Mouse (Mus musculus) forebrain, embryonic 11.5 days (tissue): ENCODE measurements around the gene Dhx9. TPM values are rescaled to one million over a fixed set of nuclear protein-coding genes. Genes with fewer than 3 reads are reported as not detected.
"Not testable (repeated sequence)": the region's sequence is repeated elsewhere in the genome, so short reads cannot be mapped to it uniquely, and the experiment has no call there.

ENCODE experiments used
- ATAC-seq: fragments of 200-750 bp; cut with Nextera tagmentation; replicated peaks from 2 replicates; pipeline ENCODE4 v1.8.0; 2017; ENCODE audit warnings: moderate TSS enrichment; ENCODE audit not compliant: low FRiP score
- DNase-seq: peaks from one replicate; pipeline ENCODE4 v3.0.0-alpha.2; 2017; ENCODE audit warnings: low spot score
- H3K27ac ChIP-seq: fragments of 300-500 bp; sonication (generic); 2 replicates; pipeline ENCODE4 v1.5.1; 2014; ENCODE audit warnings: low read depth, low read length
- H3K27me3 ChIP-seq: fragments of 300-500 bp; sonication (generic); 2 replicates; pipeline ENCODE4 v1.6.1; 2014; ENCODE audit warnings: mild to moderate bottlenecking, low read length, mixed read lengths; ENCODE audit not compliant: control insufficient read depth, insufficient read depth
- H3K36me3 ChIP-seq: fragments of 300-500 bp; sonication (generic); 2 replicates; pipeline ENCODE4 v1.6.1; 2014; ENCODE audit warnings: mild to moderate bottlenecking, low read length, moderate library complexity, mixed read lengths; ENCODE audit not compliant: control insufficient read depth, insufficient read depth
- H3K4me1 ChIP-seq: fragments of 300-500 bp; sonication (generic); replicated peaks from 2 replicates; pipeline ENCODE4 v1.6.1; 2014; ENCODE audit warnings: low read length, mixed read lengths; ENCODE audit not compliant: control insufficient read depth, insufficient read depth
- H3K4me2 ChIP-seq: fragments of 300-500 bp; sonication (generic); 2 replicates; pipeline ENCODE4 v1.6.1; 2014; ENCODE audit warnings: low read depth, mild to moderate bottlenecking, low read length, moderate library complexity, mixed read lengths; ENCODE audit not compliant: severe bottlenecking
- H3K4me3 ChIP-seq: fragments of 300-500 bp; sonication (generic); 2 replicates; pipeline ENCODE4 v1.5.1; 2014; ENCODE audit warnings: low read depth, low read length
- H3K9ac ChIP-seq: fragments of 300-500 bp; sonication (generic); 2 replicates; pipeline ENCODE4 v1.6.1; 2014; ENCODE audit warnings: low read length
- H3K9me3 ChIP-seq: fragments of 300-500 bp; sonication (generic); 2 replicates; pipeline ENCODE4 v1.6.1; 2016; ENCODE audit warnings: low read length, mixed read lengths; ENCODE audit not compliant: control insufficient read depth
- WGBS: fragments of 180-500 bp; shearing (Covaris S2); extraction: QIAGEN DNeasy Blood & Tissue Kit; methylation state at CpG from one replicate; pipeline ENCODE4 v1.1.7; 2014; 5-methylcytosine and 5-hydroxymethylcytosine counted together
- polyA plus RNA-seq: library from polyadenylated mRNA; unstranded; fragments of >200 nt; fragmentation: Nextera tagmentation; extraction: Ambion mirVana; gene quantifications from 2 replicates; pipeline ENCODE4 v1.2.1, GENCODE M21; 2014

Gene Dhx9
- polyA plus RNA-seq, 1 experiment from 2014 or later = 27.5 TPM

GRCm38 (mm10) chr1:153412663-153413396 is 74.6 kb downstream of the Dhx9 start:
- not testable (repeated sequence) for H3K27me3 ChIP-seq, H3K9ac ChIP-seq, H3K4me3 ChIP-seq, H3K36me3 ChIP-seq, H3K27ac ChIP-seq, ATAC-seq, H3K4me1 ChIP-seq, H3K9me3 ChIP-seq, H3K4me2 ChIP-seq, DNase-seq
- WGBS = 61% methylated on average over 2 of the region's 4 CpGs

GRCm38 (mm10) chr1:153411723-153412122 is 75.7 kb downstream of the Dhx9 start:
- ATAC-seq = no peak
- no peak overlapping the region for H3K4me3 ChIP-seq
- 88% methylated on average over 6 of the region's 6 CpGs for whole genome bisulfite sequencing

GRCm38 (mm10) chr1:153410915-153411314 is 76.5 kb downstream of the Dhx9 start:
- not testable (repeated sequence) for H3K27me3 ChIP-seq, H3K4me2 ChIP-seq, ATAC-seq, H3K4me3 ChIP-seq, H3K4me1 ChIP-seq, DNase-seq, H3K9ac ChIP-seq, H3K36me3 ChIP-seq, H3K27ac ChIP-seq, H3K9me3 ChIP-seq
- 96% methylated on average over 1 of the region's 4 CpGs for WGBS

More at GRCm38 (mm10) chr1:153411723-153412122, 75.7 kb downstream of the Dhx9 start:
- Histone ChIP-seq H3K9me3 (no peaks in the 10 kb centered on the region), H3K27ac (no peak overlapping the region), H3K36me3 (no peaks in the 10 kb centered on the region), H3K4me1 (no peaks in the 10 kb centered on the region), H3K4me2 (no peak overlapping the region), H3K27me3 (no peaks in the 10 kb centered on the region), H3K9ac (no peak overlapping the region)
- DNase-seq = no peak

- 87% methylated on average over 5 of the region's 5 CpGs for WGBS
- H3K4me3 ChIP-seq, H3K9me3 ChIP-seq, ATAC-seq, H3K27ac ChIP-seq, DNase-seq, H3K4me2 ChIP-seq, H3K27me3 ChIP-seq, H3K4me1 ChIP-seq, H3K36me3 ChIP-seq, H3K9ac ChIP-seq: not testable (repeated sequence)
Measured at GRCm38 (mm10) chr1:153408296-153408695, 79.2 kb downstream of the Dhx9 start.

- not testable (repeated sequence) for H3K9me3 ChIP-seq, ATAC-seq, H3K9ac ChIP-seq, DNase-seq, H3K27me3 ChIP-seq, H3K4me3 ChIP-seq, H3K36me3 ChIP-seq, H3K4me2 ChIP-seq, H3K27ac ChIP-seq, H3K4me1 ChIP-seq
- WGBS = 88% methylated on average over 11 of the region's 11 CpGs
Measured at GRCm38 (mm10) chr1:153407641-153408040, 79.8 kb downstream of the Dhx9 start.

Other genes with a start within 250 kb of the Dhx9 start
- 31.4 and 31.5 TPM in 2 replicates for gene Lamc1, start 154.9 kb downstream of the Dhx9 start, polyA plus RNA-seq
- gene Shcbp1l, start 62.5 kb downstream of the Dhx9 start, polyA plus RNA-seq = 0.19 and 0.37 TPM in 2 replicates
- gene Npl, start 62.4 kb upstream of the Dhx9 start, polyA plus RNA-seq = 12.4 and 14.3 TPM in 2 replicates
- gene Rgs8, start 165.4 kb upstream of the Dhx9 start, polyA plus RNA-seq = 12.1 and 12.2 TPM in 2 replicates